Mouse (Mus musculus): ENCODE measurements around the gene Inpp1. TPM values are rescaled to one million over a fixed set of nuclear protein-coding genes. Genes with fewer than 3 reads are reported as not detected.
A peak's percentile ranks its signal among the peaks of the same experiment; 100 is the strongest.
"Not testable (repeated sequence)": the region's sequence is repeated elsewhere in the genome, so short reads cannot be mapped to it uniquely, and the experiment has no call there.

The Inpp1 gene
- polyA plus RNA-seq (2012; rRNA removed) = 7.0 and 9.3 TPM in 2 replicates

GRCm38 (mm10) chr1:52816910-52817812 is at the start of gene Inpp1:
Inpp1 (minus strand) TSS chr1:52817688.
- Histone ChIP-seq H3K4me3 (replicated peaks; ENCODE audit: extremely low read depth, low read depth, low read length) (peak within 1 kb of the TSS; percentile 76), H3K4me1 (ENCODE audit: control insufficient read depth, insufficient read depth, low read length) (peaks cover 7% of the 10 kb centered on the region)
- DNase-seq = peak; percentile 87
- TF ChIP-seq CTCF (IDR thresholded peaks at IDR 0.05; ENCODE audit: insufficient read depth, low read length) (peak; percentile 70), POLR2A (IDR thresholded peaks at IDR 0.05; ENCODE audit: borderline replicate concordance, extremely low read depth, low read depth, low read length) (peak; percentile 41; the same call in 1 of the 2 replicates)
- under 1% methylated on average over 58 of the region's 59 CpGs for WGBS

- H3K4me1 ChIP-seq (ENCODE audit: control insufficient read depth, insufficient read depth, low read length) = no peaks in the 10 kb centered on the region
- DNase-seq = no peak
- 96% methylated on average over 3 of the region's 3 CpGs for WGBS
- no peak for TF ChIP-seq POLR2A (IDR thresholded peaks at IDR 0.05; ENCODE audit: borderline replicate concordance, extremely low read depth, low read depth, low read length)
- TF ChIP-seq CTCF (IDR thresholded peaks at IDR 0.05; ENCODE audit: insufficient read depth, low read length) = no peak
- H3K4me3 ChIP-seq (replicated peaks; ENCODE audit: extremely low read depth, low read depth, low read length) = no peak overlapping the region
Observed at GRCm38 (mm10) chr1:52866007-52866406, 48.5 kb upstream of the Inpp1 start.

GRCm38 (mm10) chr1:52864220-52864619 is 46.7 kb upstream of the Inpp1 start:
- TF ChIP-seq POLR2A (IDR thresholded peaks at IDR 0.05; ENCODE audit: borderline replicate concordance, extremely low read depth, low read depth, low read length) (no peak), CTCF (IDR thresholded peaks at IDR 0.05; ENCODE audit: insufficient read depth, low read length) (no peak)
- no peaks in the 10 kb centered on the region for H3K4me1 ChIP-seq (ENCODE audit: control insufficient read depth, insufficient read depth, low read length)
- H3K4me3 ChIP-seq (replicated peaks; ENCODE audit: extremely low read depth, low read depth, low read length) = no peak overlapping the region
- 100% methylated on average over 1 of the region's 1 CpGs for WGBS
- DNase-seq = no peak

GRCm38 (mm10) chr1:52855904-52856601 is 38.6 kb upstream of the Inpp1 start:
- H3K4me3 ChIP-seq (replicated peaks; ENCODE audit: extremely low read depth, low read depth, low read length) = no peak overlapping the region
- 83% methylated on average over 7 of the region's 7 CpGs for WGBS
- no peaks in the 10 kb centered on the region for H3K4me1 ChIP-seq (ENCODE audit: control insufficient read depth, insufficient read depth, low read length)
- no peak for DNase-seq
- no peak for TF ChIP-seq CTCF (IDR thresholded peaks at IDR 0.05; ENCODE audit: insufficient read depth, low read length)
- TF ChIP-seq POLR2A (IDR thresholded peaks at IDR 0.05; ENCODE audit: borderline replicate concordance, extremely low read depth, low read depth, low read length) = no peak

- H3K4me1 ChIP-seq (ENCODE audit: control insufficient read depth, insufficient read depth, low read length); H3K4me3 ChIP-seq (replicated peaks; ENCODE audit: extremely low read depth, low read depth, low read length); DNase-seq: not testable (repeated sequence)
- 75% methylated on average over 1 of the region's 1 CpGs for WGBS
Observed at GRCm38 (mm10) chr1:52854029-52854428, 36.5 kb upstream of the Inpp1 start.

GRCm38 (mm10) chr1:52849422-52849821 is 31.9 kb upstream of the Inpp1 start:
- TF ChIP-seq CTCF (IDR thresholded peaks at IDR 0.05; ENCODE audit: insufficient read depth, low read length) (no peak), POLR2A (IDR thresholded peaks at IDR 0.05; ENCODE audit: borderline replicate concordance, extremely low read depth, low read depth, low read length) (no peak)
- Histone ChIP-seq H3K4me3 (replicated peaks; ENCODE audit: extremely low read depth, low read depth, low read length) (no peak overlapping the region), H3K4me1 (ENCODE audit: control insufficient read depth, insufficient read depth, low read length) (no peaks in the 10 kb centered on the region; the same call in 1 of the 2 replicates)
- WGBS = 70% methylated on average over 4 of the region's 4 CpGs
- no peak for DNase-seq

- 87% methylated on average over 4 of the region's 4 CpGs for WGBS
- no peak for DNase-seq
- no peak for TF ChIP-seq POLR2A (IDR thresholded peaks at IDR 0.05; ENCODE audit: borderline replicate concordance, extremely low read depth, low read depth, low read length)
- no peak for TF ChIP-seq CTCF (IDR thresholded peaks at IDR 0.05; ENCODE audit: insufficient read depth, low read length)
Observed at GRCm38 (mm10) chr1:52846556-52846955, 29.1 kb upstream of the Inpp1 start.

GRCm38 (mm10) chr1:52844782-52845665 is 27.5 kb upstream of the Inpp1 start, which contains the start of gene Hibch:
Hibch (plus strand) TSS chr1:52844929.
- TF ChIP-seq POLR2A (IDR thresholded peaks at IDR 0.05; ENCODE audit: borderline replicate concordance, extremely low read depth, low read depth, low read length) (peak; percentile 76; the same call in 1 of the 2 replicates), CTCF (IDR thresholded peaks at IDR 0.05; ENCODE audit: insufficient read depth, low read length) (no peak)

More at GRCm38 (mm10) chr1:52846556-52846955, 29.1 kb upstream of the Inpp1 start:
- H3K4me3 ChIP-seq (replicated peaks; ENCODE audit: extremely low read depth, low read depth, low read length) = no peak overlapping the region
- no peaks in the 10 kb centered on the region; the same call in 1 of the 2 replicates for H3K4me1 ChIP-seq (ENCODE audit: control insufficient read depth, insufficient read depth, low read length)

GRCm38 (mm10) chr1:52844354-52844753 is 26.9 kb upstream of the Inpp1 start:
- peak; percentile 15 for DNase-seq
- H3K4me3 ChIP-seq (replicated peaks; ENCODE audit: extremely low read depth, low read depth, low read length) = no peak overlapping the region
- H3K4me1 ChIP-seq (ENCODE audit: control insufficient read depth, insufficient read depth, low read length) = no peaks in the 10 kb centered on the region; the same call in 1 of the 2 replicates
- 8% methylated on average over 3 of the region's 3 CpGs for WGBS
- no peak for TF ChIP-seq POLR2A (IDR thresholded peaks at IDR 0.05; ENCODE audit: borderline replicate concordance, extremely low read depth, low read depth, low read length)
- TF ChIP-seq CTCF (IDR thresholded peaks at IDR 0.05; ENCODE audit: insufficient read depth, low read length) = no peak

More at GRCm38 (mm10) chr1:52844782-52845665, 27.5 kb upstream of the Inpp1 start, which contains the start of gene Hibch:
- Histone ChIP-seq H3K4me3 (replicated peaks; ENCODE audit: extremely low read depth, low read depth, low read length) (peak within 1 kb of the TSS; percentile 90), H3K4me1 (ENCODE audit: control insufficient read depth, insufficient read depth, low read length) (no peaks in the 10 kb centered on the region; the same call in 1 of the 2 replicates)
- 1% methylated on average over 45 of the region's 45 CpGs for WGBS
- peak; percentile 95 for DNase-seq

All from lung, adult 2 months (tissue).